In genomic region chr3:122140589-122141400, GRCm38 (mm10) we compare ENCODE assay signal across 8 mouse cellular contexts.
DNase-seq lines count a peak whose midpoint lies in the region; ATAC-seq and TF ChIP-seq lines count a peak whose summit lies in the region.

No protein-coding gene starts in this region.

- 71% methylated on average over 18 of the region's 18 CpGs for WGBS in liver, embryonic 11.5 days
- WGBS in bone marrow, adult 2 months = 69% methylated on average over 18 of the region's 18 CpGs
- WGBS in forebrain, embryonic 13.5 days = 65% methylated on average over 18 of the region's 18 CpGs
- 66% methylated on average over 18 of the region's 18 CpGs for WGBS in hindbrain, embryonic 12.5 days

- peak; percentile 52 for DNase-seq in liver
- DNase-seq in liver, embryonic 11.5 days (ENCODE audit: low spot score) = no peak
- DNase-seq in layer of hippocampus, adult 9-11 months = peak; percentile 23
- DNase-seq in telencephalon, adult 2 months (ENCODE audit: low read depth, low spot score) = peak; percentile 18

- no peaks in the 10 kb centered on the region for H3K27me3 ChIP-seq in liver, embryonic 11.5 days (replicated peaks; ENCODE audit: control insufficient read depth, insufficient read depth, low read length)
- peaks cover 9% of the 10 kb centered on the region; the same call in 1 of the 2 replicates for H3K27me3 ChIP-seq in forebrain, embryonic 13.5 days
- no peaks in the 10 kb centered on the region for H3K27me3 ChIP-seq in hindbrain, embryonic 12.5 days

- H3K4me1 ChIP-seq in liver, embryonic 11.5 days (replicated peaks; ENCODE audit: control insufficient read depth, insufficient read depth, low read length) = peaks cover 14% of the 10 kb centered on the region
- no peaks in the 10 kb centered on the region for H3K4me1 ChIP-seq in bone marrow, adult 2 months (ENCODE audit: control insufficient read depth, insufficient read depth, low read length)
- H3K4me1 ChIP-seq in forebrain, embryonic 13.5 days = no peaks in the 10 kb centered on the region
- no peaks in the 10 kb centered on the region for H3K4me1 ChIP-seq in hindbrain, embryonic 12.5 days

- no peak overlapping the region for H3K4me2 ChIP-seq in liver, embryonic 11.5 days
- H3K4me2 ChIP-seq in forebrain, embryonic 13.5 days = no peak overlapping the region
- H3K4me2 ChIP-seq in hindbrain, embryonic 12.5 days (replicated peaks) = no peak overlapping the region

- H3K4me3 ChIP-seq in liver, embryonic 11.5 days (ENCODE audit: low read depth, low read length) = no peak overlapping the region
- H3K4me3 ChIP-seq in bone marrow, adult 2 months (replicated peaks; ENCODE audit: control insufficient read depth, low read depth, low read length) = no peak overlapping the region
- H3K4me3 ChIP-seq in forebrain, embryonic 13.5 days = no peak overlapping the region
- H3K4me3 ChIP-seq in hindbrain, embryonic 12.5 days = no peak overlapping the region

- H3K9me3 ChIP-seq in liver, embryonic 11.5 days (ENCODE audit: control insufficient read depth, low read length) = no peaks in the 10 kb centered on the region
- H3K9me3 ChIP-seq in forebrain, embryonic 13.5 days (replicated peaks) = no peaks in the 10 kb centered on the region
- no peaks in the 10 kb centered on the region for H3K9me3 ChIP-seq in hindbrain, embryonic 12.5 days (replicated peaks)

- no peaks in the 10 kb centered on the region for H3K36me3 ChIP-seq in liver, embryonic 11.5 days (ENCODE audit: control insufficient read depth, insufficient read depth, low read length)
- H3K36me3 ChIP-seq in forebrain, embryonic 13.5 days (ENCODE audit: poor library complexity, severe bottlenecking) = no peaks in the 10 kb centered on the region
- H3K36me3 ChIP-seq in hindbrain, embryonic 12.5 days = no peaks in the 10 kb centered on the region

- TF ChIP-seq CTCF in bone marrow, adult 2 months (IDR thresholded peaks at IDR 0.05; ENCODE audit: control insufficient read depth, insufficient read depth, low read length) = peak; percentile 19; the same call in 1 of the 2 replicates

- no peak; the same call in 1 of the 2 replicates for ATAC-seq in liver, embryonic 11.5 days (replicated peaks; ENCODE audit: low FRiP score)
- peak; percentile 66 for ATAC-seq in forebrain, embryonic 13.5 days
- peak; percentile 51; the same call in 1 of the 2 replicates for ATAC-seq in hindbrain, embryonic 12.5 days (ENCODE audit: low FRiP score)
- ATAC-seq in megakaryocyte progenitor cell, adult 5-6 weeks (replicated peaks; ENCODE audit: poor library complexity) = peak; percentile 70

- H3K9ac ChIP-seq in liver, embryonic 11.5 days (ENCODE audit: low read depth, low read length) = no peak overlapping the region
- H3K9ac ChIP-seq in forebrain, embryonic 13.5 days = no peak overlapping the region
- H3K9ac ChIP-seq in hindbrain, embryonic 12.5 days = no peak overlapping the region

- no peak for TF ChIP-seq POLR2A in bone marrow, adult 2 months (IDR thresholded peaks at IDR 0.05; ENCODE audit: borderline replicate concordance, control insufficient read depth, low read depth, low read length)

- H3K27ac ChIP-seq in liver, embryonic 11.5 days (ENCODE audit: low read depth, low read length) = no peak overlapping the region
- no peak overlapping the region for H3K27ac ChIP-seq in bone marrow, adult 2 months (ENCODE audit: control insufficient read depth, insufficient read depth, low read depth, low read length, poor library complexity)
- no peak overlapping the region for H3K27ac ChIP-seq in forebrain, embryonic 13.5 days
- H3K27ac ChIP-seq in hindbrain, embryonic 12.5 days = no peak overlapping the region
